Mouse (Mus musculus): ENCODE measurements around the gene Ezr.
"Not testable (repeated sequence)": the region's sequence is repeated elsewhere in the genome, so short reads cannot be mapped to it uniquely, and the experiment has no call there.

Gene Ezr

DNA sequence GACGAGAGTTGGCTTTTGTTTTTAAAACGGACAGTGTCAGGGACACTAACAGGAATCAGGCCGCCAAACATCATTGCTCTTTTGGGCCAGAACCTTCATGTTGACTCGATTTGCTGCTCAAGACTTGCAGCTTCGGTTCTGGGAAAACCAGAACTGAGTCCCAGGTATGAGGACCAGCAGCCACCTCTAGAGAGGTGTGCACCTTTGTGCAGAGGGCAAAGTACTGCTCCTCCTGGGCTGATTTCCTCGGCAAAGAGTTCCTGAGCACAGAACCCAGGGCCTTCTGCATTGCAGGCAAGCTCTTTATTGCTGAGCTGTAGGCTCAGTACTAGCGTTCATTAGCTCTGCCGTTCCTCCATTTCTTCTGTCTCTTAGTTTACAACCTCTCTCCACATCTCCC is 68.6 kb downstream of the Ezr start:
- in situ Hi-C loops (cut with MseI, MboI), result not testable (repeated sequence)

DNA sequence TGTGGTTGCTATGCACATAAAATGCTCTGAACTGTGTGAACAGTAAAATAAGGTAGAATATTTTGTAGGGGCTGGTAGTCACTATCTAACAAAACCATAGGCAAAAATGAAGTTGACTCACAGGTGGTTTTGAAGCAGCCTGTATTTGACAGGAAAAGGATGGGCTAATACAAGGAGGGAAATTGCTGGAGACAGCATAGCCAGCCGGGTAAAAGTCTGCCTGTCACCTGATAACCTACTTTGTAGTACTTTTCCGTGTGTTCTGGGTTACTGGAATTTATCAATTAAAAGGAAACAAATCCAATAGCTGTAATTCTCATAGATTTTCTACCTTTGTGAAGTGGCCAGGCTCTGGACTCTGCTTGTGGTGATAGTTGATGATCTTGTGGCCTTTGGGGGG is 69.1 kb downstream of the Ezr start:
- in situ Hi-C loops (cut with MseI, MboI), result not testable (repeated sequence)

DNA sequence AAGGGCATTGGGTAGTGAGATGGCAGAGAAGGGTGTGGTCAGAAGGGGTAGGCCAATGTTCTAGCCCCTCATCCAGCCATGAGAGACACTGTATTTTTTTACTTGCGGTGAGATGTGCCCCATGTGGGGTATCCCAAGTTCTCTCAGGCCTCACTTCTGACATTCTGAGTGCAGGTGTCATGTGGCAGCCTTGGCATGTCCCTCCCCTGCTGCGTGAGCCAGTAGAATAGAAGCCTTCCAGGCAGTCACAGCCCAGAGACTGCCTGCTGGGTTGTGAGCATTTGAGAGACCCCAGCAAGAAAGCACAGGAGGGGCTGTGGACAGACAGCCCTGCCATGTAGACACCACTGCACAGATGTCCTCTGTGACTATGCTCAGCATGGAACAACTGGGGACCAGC is 74.4 kb downstream of the Ezr start:
- in situ Hi-C loops (cut with MseI, MboI), result not testable (repeated sequence)

DNA sequence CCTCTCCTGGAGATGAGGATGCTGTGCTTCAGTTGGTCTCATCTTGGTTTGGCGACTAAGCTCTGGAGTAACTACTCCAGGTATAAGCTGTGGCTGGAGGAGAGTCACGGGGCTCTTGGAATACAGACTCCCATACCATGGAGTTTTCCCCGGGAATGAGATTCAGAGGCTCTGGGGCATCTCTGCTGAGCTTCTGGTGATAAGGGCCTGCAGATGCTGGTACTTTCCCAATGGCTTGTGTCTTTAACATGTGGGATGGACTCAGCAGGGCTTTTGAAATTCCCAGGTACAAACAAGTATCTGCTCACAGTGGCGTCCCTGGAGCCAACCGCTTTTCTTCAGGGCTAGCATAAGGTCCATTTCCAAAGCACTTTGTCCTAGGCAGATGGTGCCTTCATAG is 75.2 kb downstream of the Ezr start:
- in situ Hi-C loops (cut with MseI, MboI), result not testable (repeated sequence)

DNA sequence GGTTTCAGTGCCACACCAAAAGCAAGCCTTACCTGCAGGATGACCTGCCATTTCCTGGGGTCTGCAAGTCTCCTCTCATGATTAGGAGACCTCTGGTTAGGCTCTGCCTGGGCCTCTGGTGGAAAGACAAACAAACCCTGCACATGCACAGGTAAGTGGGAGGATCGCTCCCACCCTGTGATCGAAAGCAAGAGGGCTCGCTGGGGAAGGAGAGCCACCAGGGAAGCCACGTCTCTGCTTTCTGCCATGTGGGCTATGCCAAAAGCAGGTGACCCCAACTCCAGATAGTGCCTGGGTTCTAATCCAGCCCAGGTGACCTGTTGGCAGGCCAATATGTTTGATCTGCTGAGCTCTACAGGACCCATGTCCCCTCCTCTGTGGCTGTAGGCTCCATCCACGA is 76.1 kb downstream of the Ezr start:
- in situ Hi-C loops (cut with MseI, MboI), result not testable (repeated sequence)

DNA sequence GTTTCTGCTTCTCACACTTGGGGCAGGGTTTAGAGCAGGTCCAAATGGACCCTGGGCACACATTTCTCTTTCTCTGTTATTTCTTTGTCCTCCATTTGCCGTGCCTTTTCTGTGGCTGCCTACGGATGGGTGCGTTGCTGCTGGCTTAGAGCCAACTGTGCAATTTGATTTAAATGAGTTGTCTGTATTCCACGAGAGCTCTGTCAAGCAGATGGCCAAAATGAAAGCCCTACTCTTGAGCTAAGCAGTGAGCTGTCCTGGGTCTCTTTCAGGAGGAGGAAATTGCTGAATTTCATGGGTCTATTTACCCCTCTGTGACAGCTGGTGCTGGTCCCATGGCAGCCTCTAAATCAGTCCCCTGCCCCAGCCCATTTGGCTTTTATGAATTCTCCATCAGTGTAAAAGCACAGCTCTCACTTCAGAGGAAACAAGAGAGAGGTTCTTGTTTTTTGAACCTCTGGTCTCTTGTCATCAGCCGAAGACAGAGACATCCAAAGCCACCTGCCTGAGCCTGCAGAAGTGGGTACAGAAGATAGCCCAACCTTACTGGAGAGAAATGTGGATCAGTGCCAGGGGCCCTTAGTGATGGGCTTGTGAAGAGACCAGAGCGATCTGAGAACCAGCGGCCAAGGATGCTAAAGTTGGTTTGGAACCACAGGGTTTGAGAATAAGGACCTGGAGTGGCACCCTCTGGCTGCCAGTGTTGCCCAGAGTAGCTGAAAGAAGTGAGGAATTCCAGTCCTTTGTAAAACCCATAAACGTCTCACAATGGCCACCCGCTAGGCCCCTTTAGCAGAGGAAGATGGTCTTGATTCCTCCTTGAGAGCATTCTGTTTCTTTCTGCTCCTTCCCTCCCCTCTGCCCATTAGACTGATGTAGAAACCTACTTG is 79.0 kb downstream of the Ezr start:
- in situ Hi-C loops (cut with MseI, MboI), result not testable (repeated sequence)

DNA sequence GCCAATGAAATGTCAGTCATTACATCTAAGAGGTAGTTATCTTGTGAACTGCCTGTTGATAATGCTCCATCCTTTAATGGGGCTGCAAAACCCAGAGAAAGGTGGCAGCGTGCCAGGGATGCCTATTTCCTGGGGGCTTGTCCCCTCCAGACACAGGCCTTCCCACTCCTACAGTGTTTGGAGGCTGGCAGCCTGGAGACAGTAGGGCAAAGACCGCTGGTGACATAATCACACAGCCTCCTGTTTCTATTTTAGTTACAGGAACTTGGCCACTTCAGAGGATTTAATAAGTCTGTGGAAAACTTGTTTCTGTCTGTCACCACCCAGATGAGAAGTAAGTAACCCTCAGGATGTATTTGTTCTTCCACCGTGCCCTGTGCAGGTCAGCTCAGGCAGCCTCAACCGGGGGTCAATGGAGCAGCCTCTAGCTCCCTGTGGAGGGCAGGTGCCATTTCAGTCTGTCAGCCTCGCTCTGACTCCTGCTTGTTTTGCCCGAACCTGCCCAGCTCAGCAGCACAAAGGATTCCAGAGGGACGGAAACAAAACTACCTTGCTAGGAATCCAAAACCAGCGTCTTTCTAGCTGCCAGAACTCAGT is 79.9 kb downstream of the Ezr start:
- in situ Hi-C loops (cut with MseI, MboI), result not testable (repeated sequence)

DNA sequence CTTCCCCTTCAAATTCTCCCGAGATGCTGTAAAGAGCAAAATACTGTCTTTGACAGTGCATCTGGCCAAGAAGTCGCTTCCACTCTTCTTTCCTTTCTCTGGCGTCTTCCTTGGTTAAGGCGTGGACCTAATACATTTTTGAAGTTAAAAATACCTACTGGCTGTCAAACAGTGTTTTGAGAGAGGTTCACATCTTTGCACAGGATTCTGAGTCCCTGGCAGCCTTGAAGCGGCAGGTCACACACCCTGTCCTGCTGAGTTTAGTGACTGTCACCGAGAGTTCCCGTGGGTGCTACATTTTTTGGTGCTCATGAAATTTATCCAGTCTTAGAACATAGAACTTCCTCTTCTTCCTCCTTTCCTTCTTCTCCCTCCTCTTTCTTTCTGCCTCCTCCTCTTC is 82.5 kb downstream of the Ezr start:
- in situ Hi-C loops (cut with MseI, MboI), result not testable (repeated sequence)

DNA sequence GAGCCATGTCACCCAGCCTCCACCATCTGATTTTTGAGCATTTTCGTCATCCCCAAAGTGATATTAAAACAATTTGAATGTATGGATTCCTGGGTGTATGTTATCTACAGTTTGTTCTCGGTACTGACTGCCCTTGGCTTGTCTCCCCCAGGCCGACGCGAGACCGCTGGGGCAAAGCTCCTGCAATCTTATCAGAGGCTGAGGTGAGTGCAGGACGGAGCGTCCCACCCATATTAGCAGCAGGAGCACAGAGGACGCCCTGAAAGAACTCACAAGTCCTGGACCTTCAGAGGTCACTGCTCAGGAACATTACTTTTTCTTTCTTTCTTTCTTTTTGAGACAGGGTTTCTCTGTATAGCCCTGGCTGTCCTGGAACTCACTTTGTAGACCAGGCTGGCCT is 83.1 kb downstream of the Ezr start:
- in situ Hi-C loops (cut with MseI, MboI), result not testable (repeated sequence)

DNA sequence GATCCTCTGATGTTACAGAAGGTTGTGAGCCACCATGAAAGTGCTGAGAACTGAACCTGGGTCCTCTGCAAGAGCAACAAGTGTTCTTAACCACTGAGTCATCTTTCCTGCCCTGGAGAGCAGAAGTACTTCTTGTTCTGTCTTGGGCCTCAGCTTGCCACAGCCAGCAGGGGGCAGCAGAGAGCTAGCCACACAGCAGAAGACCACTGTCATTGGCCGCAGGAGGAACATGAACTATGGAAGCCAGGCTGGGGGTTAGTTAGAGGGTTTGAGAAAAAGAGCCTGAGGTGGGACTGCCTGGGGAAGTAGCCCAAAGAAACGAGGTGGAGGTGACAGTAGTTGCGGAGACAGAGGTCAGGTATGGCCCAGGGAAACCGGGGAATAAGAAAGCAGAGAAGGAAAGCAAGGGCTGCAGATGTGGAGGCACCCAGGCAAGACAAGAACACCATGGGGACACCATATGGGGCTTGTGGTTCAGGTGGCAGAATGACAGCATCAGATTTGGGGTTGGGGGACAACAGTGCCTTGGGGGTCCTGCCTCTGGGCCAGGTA is 85.3 kb downstream of the Ezr start:
- in situ Hi-C loops (cut with MseI, MboI), result not testable (repeated sequence)

DNA sequence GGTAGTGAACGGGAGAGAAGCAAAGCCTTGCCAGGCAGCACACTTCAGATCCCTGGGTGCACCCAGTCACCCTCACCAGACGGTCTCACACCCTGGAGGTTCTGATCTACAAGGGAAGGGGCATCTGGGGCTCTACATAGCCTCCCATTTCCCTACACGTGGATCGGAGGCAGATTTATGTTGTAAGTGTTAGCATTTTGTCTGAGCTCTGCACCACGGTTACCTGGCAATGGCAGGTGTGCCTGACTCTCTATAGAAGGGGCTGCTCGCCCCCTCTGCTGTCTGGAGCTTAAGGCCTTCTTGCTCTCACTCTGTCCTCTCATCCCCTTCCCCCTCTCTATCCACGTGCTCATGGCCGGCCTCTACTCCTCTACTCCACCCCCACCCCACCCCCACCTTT is 86.1 kb downstream of the Ezr start:
- in situ Hi-C loops (cut with MseI, MboI), result not testable (repeated sequence)

DNA sequence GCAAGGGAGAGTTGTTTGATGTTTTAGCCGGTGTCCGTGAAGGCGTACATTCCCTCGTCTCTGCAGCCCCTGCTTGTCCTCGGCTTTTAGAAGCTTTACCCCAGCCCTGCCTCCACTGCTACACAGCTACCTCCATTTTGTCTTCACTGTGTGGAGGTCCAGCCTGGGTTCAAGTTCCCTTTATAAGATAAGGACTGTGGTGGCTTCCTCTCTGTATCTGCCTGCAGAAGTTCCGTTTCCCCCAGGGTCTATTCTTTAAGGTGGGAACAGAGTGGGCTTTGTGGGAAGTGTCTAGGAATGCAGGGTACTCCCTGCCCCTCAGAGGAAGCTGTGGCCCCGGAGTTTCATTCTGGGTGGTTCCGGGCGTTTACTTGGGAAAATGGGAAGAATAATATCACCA is 86.9 kb downstream of the Ezr start:
- in situ Hi-C loops (cut with MseI, MboI), result not testable (repeated sequence)

DNA sequence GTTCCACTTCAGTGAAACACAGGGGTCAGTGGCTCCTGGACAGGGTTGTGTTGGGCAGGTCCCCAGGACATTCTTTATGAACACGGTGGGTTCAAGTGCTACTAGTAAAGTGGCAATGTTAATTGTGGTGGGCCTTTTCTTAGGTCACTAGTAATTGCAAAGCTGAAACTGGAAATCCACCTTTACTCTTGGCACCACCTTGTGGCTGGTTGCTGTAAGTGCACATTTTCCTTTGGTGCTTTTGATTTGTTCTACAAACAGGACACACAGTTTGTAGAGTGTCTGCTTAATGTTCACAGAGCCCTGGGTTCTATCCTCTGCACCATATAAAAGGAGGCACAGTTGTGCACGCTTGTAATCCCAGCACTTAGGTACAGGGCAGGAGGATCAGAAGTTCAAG is 91.0 kb downstream of the Ezr start:
- in situ Hi-C loops (cut with MseI, MboI), result not testable (repeated sequence)

DNA sequence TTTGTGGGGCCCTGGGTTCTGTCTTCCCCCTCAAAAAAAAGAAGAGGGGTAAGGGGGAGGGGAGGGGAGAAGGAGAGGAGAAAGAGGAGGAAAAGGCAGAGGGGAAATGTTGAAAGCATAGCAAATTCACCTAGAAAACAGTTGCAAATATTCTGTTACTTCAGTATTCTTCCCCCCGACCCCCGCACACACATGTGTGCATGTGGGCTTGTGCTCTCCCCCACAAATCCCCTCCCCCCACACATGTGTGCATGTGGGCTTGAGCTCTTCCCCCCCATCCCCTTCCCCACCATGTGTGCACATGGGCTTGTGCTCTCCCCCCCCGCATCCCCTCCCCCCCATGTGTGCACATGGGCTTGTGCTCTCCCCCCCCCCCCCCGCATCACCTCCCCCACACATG is 93.2 kb downstream of the Ezr start:
- in situ Hi-C loops (cut with MseI, MboI), result not testable (repeated sequence)

Data from mouse trophoblast stem cell (cell line).